Mouse (Mus musculus): ENCODE measurements around the gene 1700022I11Rik. TPM values are rescaled to one million over a fixed set of nuclear protein-coding genes. Genes with fewer than 3 reads are reported as not detected.
A peak's percentile ranks its signal among the peaks of the same experiment; 100 is the strongest.

The 1700022I11Rik gene
- polyA plus RNA-seq, 1 experiment, result 22.4 TPM

DNA sequence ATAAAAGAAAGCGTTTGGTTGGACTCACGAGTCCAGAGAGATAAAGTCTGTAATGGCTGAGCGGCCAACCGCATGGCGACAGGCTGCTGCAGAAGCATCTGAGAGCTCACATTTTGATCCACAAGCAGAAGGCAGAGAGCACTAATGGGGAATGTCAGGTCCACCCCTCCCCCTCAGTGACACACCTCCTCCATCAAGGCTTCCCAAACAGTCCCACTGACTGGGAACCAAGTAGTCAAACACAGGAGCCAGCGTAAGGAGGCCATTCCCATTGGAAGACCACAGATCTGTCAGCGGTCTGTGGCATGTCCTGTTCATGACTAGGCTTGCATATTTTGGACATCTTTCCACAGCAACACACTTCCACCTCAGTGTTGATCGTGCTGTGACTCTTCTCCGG is 40.5 kb upstream of the 1700022I11Rik start:
- no peak overlapping the region for H3K4me3 ChIP-seq (ENCODE audit: control insufficient read depth, low read depth, low read length)
- TF ChIP-seq CTCF (IDR thresholded peaks at IDR 0.05; ENCODE audit: control insufficient read depth, insufficient read depth, insufficient replicate concordance, low read depth, low read length) (no peak), POLR2A (IDR thresholded peaks at IDR 0.05; ENCODE audit: control insufficient read depth, low read depth, low read length) (no peak)

DNA sequence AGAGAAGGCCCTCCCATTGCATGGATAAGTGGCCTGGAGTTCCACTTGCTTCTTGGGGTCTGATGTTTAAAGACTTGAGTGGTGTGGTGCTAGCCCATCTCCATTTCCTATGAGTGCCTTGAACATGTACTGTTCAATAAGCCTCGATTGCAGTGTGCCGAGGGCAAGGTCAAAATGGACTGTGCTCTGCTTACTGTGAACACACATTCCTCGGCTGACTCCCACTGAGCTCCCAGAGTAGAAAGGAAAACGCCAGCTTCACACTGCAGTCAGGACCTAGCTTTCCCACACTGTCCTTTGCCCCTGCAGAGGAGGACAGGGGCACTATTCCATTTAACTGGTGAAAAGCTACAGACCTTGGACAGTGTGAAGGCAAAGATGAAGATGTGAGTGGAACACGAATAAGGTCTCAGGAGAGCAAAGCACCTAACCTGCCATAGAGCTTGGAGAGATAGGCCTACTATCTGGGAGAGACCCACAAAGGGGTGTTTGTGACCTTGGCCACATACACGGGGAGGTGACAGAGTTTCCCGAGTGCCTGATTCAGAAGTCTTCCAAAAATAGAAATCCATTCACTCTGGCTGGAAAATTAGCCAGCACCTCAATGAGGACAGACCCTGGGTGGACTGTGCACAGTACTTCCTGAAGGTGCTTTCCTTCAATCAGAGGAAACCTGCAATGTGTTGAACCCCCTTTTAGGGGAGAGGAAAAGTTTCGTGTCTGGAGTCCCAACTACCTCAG is 37.0 kb upstream of the 1700022I11Rik start:
- no peaks in the 10 kb centered on the region for H3K27me3 ChIP-seq (ENCODE audit: control insufficient read depth, insufficient read depth, low read length)
- no peaks in the 10 kb centered on the region for H3K36me3 ChIP-seq (ENCODE audit: control insufficient read depth, insufficient read depth, low read length)
- no peak overlapping the region for H3K27ac ChIP-seq (ENCODE audit: control insufficient read depth, insufficient read depth, low read depth, low read length)
- peaks cover 5% of the 10 kb centered on the region for H3K4me1 ChIP-seq (ENCODE audit: control insufficient read depth, insufficient read depth, low read length)
- no peak for TF ChIP-seq POLR2A (IDR thresholded peaks at IDR 0.05; ENCODE audit: control insufficient read depth, low read depth, low read length)
- TF ChIP-seq CTCF (IDR thresholded peaks at IDR 0.05; ENCODE audit: control insufficient read depth, insufficient read depth, insufficient replicate concordance, low read depth, low read length), result no peak
- no peak overlapping the region for H3K4me3 ChIP-seq (ENCODE audit: control insufficient read depth, low read depth, low read length)

More for the DNA sequence above, 40.5 kb upstream of the 1700022I11Rik start:
- H3K36me3 ChIP-seq (ENCODE audit: control insufficient read depth, insufficient read depth, low read length), result no peaks in the 10 kb centered on the region
- no peak overlapping the region for H3K27ac ChIP-seq (ENCODE audit: control insufficient read depth, insufficient read depth, low read depth, low read length)
- H3K27me3 ChIP-seq (ENCODE audit: control insufficient read depth, insufficient read depth, low read length), result no peaks in the 10 kb centered on the region
- peaks cover 5% of the 10 kb centered on the region for H3K4me1 ChIP-seq (ENCODE audit: control insufficient read depth, insufficient read depth, low read length)

DNA sequence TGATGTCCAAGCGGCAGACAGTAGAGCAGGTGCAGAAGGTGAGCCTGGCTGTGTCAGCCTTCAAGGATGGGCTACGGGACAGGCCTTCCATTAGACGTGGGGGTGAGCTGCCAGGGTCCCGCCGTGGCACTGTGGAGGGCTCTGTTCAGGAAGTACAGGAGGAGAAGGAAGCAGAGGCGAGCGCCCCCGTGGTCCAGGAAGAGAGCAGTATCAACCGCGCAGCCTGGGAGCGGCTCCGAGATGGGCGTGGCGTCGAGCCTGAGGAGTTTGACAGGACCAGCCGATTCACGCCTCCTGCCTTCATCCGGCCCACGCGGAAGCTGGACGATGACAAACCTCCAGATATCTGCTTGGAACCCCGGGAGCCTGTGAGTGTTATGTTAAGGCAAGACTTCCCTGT is 35.8 kb upstream of the 1700022I11Rik start:
- H3K27ac ChIP-seq (ENCODE audit: control insufficient read depth, insufficient read depth, low read depth, low read length), result no peak overlapping the region
- peaks cover 5% of the 10 kb centered on the region for H3K4me1 ChIP-seq (ENCODE audit: control insufficient read depth, insufficient read depth, low read length)
- no peaks in the 10 kb centered on the region for H3K27me3 ChIP-seq (ENCODE audit: control insufficient read depth, insufficient read depth, low read length)
- H3K4me3 ChIP-seq (ENCODE audit: control insufficient read depth, low read depth, low read length), result peak overlapping the region; percentile 23; the same call in 1 of the 2 replicates
- TF ChIP-seq POLR2A (IDR thresholded peaks at IDR 0.05; ENCODE audit: control insufficient read depth, low read depth, low read length), result no peak
- TF ChIP-seq CTCF (IDR thresholded peaks at IDR 0.05; ENCODE audit: control insufficient read depth, insufficient read depth, insufficient replicate concordance, low read depth, low read length), result no peak
- no peaks in the 10 kb centered on the region for H3K36me3 ChIP-seq (ENCODE audit: control insufficient read depth, insufficient read depth, low read length)

DNA sequence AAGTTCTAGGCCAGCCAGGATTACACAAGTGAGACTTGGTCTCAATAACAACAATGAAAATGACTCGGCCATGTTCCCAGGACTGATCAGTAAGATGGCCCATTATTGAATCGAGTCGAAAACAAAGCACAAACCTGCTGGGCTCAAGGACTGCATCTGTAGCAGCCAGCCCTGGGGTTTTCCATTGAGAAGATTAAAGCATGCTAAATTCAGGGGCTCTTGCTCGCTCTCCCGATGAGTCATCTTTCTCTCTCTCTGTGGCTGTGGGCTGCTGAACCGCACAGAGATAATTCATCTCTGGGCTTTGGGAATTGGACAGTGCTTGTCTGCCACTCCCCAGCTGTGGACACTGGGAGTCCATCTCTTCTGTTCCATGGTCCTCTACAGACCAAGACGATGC is 28.0 kb upstream of the 1700022I11Rik start:
- no peak for TF ChIP-seq POLR2A (IDR thresholded peaks at IDR 0.05; ENCODE audit: control insufficient read depth, low read depth, low read length)
- no peak for TF ChIP-seq CTCF (IDR thresholded peaks at IDR 0.05; ENCODE audit: control insufficient read depth, insufficient read depth, insufficient replicate concordance, low read depth, low read length)
- no peaks in the 10 kb centered on the region for H3K27me3 ChIP-seq (ENCODE audit: control insufficient read depth, insufficient read depth, low read length)
- no peaks in the 10 kb centered on the region for H3K4me1 ChIP-seq (ENCODE audit: control insufficient read depth, insufficient read depth, low read length)
- H3K36me3 ChIP-seq (ENCODE audit: control insufficient read depth, insufficient read depth, low read length), result no peaks in the 10 kb centered on the region
- no peak overlapping the region for H3K4me3 ChIP-seq (ENCODE audit: control insufficient read depth, low read depth, low read length)
- H3K27ac ChIP-seq (ENCODE audit: control insufficient read depth, insufficient read depth, low read depth, low read length), result no peak overlapping the region

DNA sequence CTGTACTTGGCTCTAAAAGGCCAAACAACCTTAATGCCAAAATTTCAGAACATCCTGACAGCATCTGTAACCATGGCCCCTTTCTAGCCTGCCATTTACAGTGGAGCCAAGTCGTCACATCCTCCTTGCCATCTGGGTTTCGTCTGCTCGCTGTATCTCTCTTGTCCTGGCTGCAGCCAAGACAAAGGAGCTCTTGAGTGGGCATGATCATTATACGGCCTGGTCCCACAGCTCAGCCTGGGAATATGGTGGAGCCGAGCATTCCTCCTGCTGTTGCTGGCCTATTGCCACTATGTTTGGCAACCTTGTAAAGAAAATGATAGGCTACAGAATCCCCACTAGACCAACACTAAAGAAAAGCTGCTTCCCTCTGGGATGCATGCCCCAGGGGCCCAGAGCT is 26.1 kb upstream of the 1700022I11Rik start:
- no peak for TF ChIP-seq CTCF (IDR thresholded peaks at IDR 0.05; ENCODE audit: control insufficient read depth, insufficient read depth, insufficient replicate concordance, low read depth, low read length)
- TF ChIP-seq POLR2A (IDR thresholded peaks at IDR 0.05; ENCODE audit: control insufficient read depth, low read depth, low read length), result no peak
- Histone ChIP-seq H3K4me1 (ENCODE audit: control insufficient read depth, insufficient read depth, low read length) (peaks cover 10% of the 10 kb centered on the region), H3K4me3 (ENCODE audit: control insufficient read depth, low read depth, low read length) (no peak overlapping the region), H3K36me3 (ENCODE audit: control insufficient read depth, insufficient read depth, low read length) (no peaks in the 10 kb centered on the region), H3K27ac (ENCODE audit: control insufficient read depth, insufficient read depth, low read depth, low read length) (no peak overlapping the region), H3K27me3 (ENCODE audit: control insufficient read depth, insufficient read depth, low read length) (no peaks in the 10 kb centered on the region)

DNA sequence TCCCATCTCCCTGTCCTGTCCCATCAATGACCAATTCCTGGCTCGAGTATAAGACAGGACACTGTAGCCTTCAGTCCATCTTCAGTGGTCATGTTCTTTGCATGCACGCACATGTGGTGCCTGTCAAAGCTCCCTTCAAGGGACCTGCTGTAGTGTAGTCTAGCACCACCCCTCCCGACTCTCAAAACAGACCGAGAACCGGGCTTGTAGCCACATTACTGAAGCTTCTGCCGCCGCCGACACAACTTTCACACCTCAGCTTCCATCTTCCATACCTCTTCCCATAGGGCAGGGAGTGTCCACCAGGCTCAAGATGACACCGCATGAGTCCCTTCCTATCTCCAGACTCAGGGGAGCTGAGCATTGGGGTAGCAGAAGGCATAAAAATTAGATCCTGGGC is 25.2 kb upstream of the 1700022I11Rik start:
- H3K36me3 ChIP-seq (ENCODE audit: control insufficient read depth, insufficient read depth, low read length), result no peaks in the 10 kb centered on the region

DNA sequence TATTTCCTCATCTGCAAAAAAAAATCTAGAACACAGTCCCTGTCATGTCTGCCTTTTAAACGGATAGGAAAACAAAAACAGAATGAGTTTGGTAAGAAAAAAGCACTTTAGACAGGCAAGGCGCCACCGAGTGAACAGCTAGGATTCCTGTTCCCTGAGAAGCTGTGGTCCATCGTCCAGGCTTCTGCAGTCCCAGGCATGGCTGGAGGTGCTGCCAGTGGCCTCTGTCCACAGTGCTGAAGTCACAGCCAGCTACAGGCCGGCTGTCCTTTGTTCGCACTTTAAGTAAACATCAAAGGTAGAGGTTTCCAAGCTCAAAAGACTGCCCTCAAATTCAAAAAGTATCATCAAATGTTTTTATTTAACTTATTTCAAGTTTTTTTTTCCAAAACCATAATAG is 24.4 kb upstream of the 1700022I11Rik start:
- no peak overlapping the region for H3K4me3 ChIP-seq (ENCODE audit: control insufficient read depth, low read depth, low read length)
- TF ChIP-seq CTCF (IDR thresholded peaks at IDR 0.05; ENCODE audit: control insufficient read depth, insufficient read depth, insufficient replicate concordance, low read depth, low read length) (no peak), POLR2A (IDR thresholded peaks at IDR 0.05; ENCODE audit: control insufficient read depth, low read depth, low read length) (no peak)

More for the DNA sequence above, 25.2 kb upstream of the 1700022I11Rik start:
- Histone ChIP-seq H3K4me3 (ENCODE audit: control insufficient read depth, low read depth, low read length) (no peak overlapping the region), H3K4me1 (ENCODE audit: control insufficient read depth, insufficient read depth, low read length) (peaks cover 15% of the 10 kb centered on the region), H3K27ac (ENCODE audit: control insufficient read depth, insufficient read depth, low read depth, low read length) (no peak overlapping the region), H3K27me3 (ENCODE audit: control insufficient read depth, insufficient read depth, low read length) (no peaks in the 10 kb centered on the region)
- TF ChIP-seq CTCF (IDR thresholded peaks at IDR 0.05; ENCODE audit: control insufficient read depth, insufficient read depth, insufficient replicate concordance, low read depth, low read length) (no peak), POLR2A (IDR thresholded peaks at IDR 0.05; ENCODE audit: control insufficient read depth, low read depth, low read length) (no peak)

More for the DNA sequence above, 24.4 kb upstream of the 1700022I11Rik start:
- Histone ChIP-seq H3K4me1 (ENCODE audit: control insufficient read depth, insufficient read depth, low read length) (peaks cover 17% of the 10 kb centered on the region), H3K27me3 (ENCODE audit: control insufficient read depth, insufficient read depth, low read length) (no peaks in the 10 kb centered on the region), H3K36me3 (ENCODE audit: control insufficient read depth, insufficient read depth, low read length) (no peaks in the 10 kb centered on the region), H3K27ac (ENCODE audit: control insufficient read depth, insufficient read depth, low read depth, low read length) (no peak overlapping the region)

All from testis, adult 2 months (tissue).